Mouse (Mus musculus) liver, embryonic 12.5 days (tissue): ENCODE measurements around the gene 2610002M06Rik. TPM values are rescaled to one million over a fixed set of nuclear protein-coding genes. Genes with fewer than 3 reads are reported as not detected.

Source experiments
- ATAC-seq: fragments of 200-750 bp; cut with Nextera tagmentation; 2 replicates; pipeline ENCODE4 v1.8.0; 2017; ENCODE audit warnings: moderate number of reproducible peaks, mild to moderate bottlenecking, moderate library complexity
- H3K27ac ChIP-seq: fragments of 300-500 bp; sonication (generic); 2 replicates; pipeline ENCODE4 v1.5.1; 2016; ENCODE audit warnings: mild to moderate bottlenecking
- H3K27me3 ChIP-seq: fragments of 300-500 bp; sonication (generic); replicated peaks from 2 replicates; pipeline ENCODE4 v1.6.1; 2016; ENCODE audit warnings: mild to moderate bottlenecking, moderate library complexity
- H3K36me3 ChIP-seq: fragments of 300-500 bp; sonication (generic); 2 replicates; pipeline ENCODE4 v1.6.1; 2016; ENCODE audit warnings: mild to moderate bottlenecking, moderate library complexity
- H3K4me1 ChIP-seq: fragments of 300-500 bp; sonication (generic); 2 replicates; pipeline ENCODE4 v1.6.1; 2016
- H3K4me2 ChIP-seq: fragments of 300-500 bp; sonication (generic); 2 replicates; pipeline ENCODE4 v1.6.1; 2016; ENCODE audit warnings: mild to moderate bottlenecking, moderate library complexity
- H3K4me3 ChIP-seq: fragments of 300-500 bp; sonication (generic); 2 replicates; pipeline ENCODE4 v1.5.1; 2016; ENCODE audit warnings: mild to moderate bottlenecking, moderate library complexity
- H3K9ac ChIP-seq: fragments of 300-500 bp; sonication (generic); 2 replicates; pipeline ENCODE4 v1.6.1; 2016; ENCODE audit warnings: mild to moderate bottlenecking, moderate library complexity
- H3K9me3 ChIP-seq: fragments of 300-500 bp; sonication (generic); replicated peaks from 2 replicates; pipeline ENCODE4 v1.6.1; 2016; ENCODE audit warnings: mild to moderate bottlenecking, moderate library complexity
- WGBS: fragments of 180-500 bp; shearing (Covaris S2); methylation state at CpG from one replicate; pipeline ENCODE4 v1.1.7; 2016; ENCODE audit not compliant: insufficient replicate concordance; 5-methylcytosine and 5-hydroxymethylcytosine counted together
- polyA plus RNA-seq: library from polyadenylated mRNA; unstranded; fragments of >200 nt; fragmentation: Nextera tagmentation; extraction: Ambion mirVana; gene quantifications from 2 replicates; pipeline ENCODE4 v1.2.1, GENCODE M21; 2016

2610002M06Rik gene
- 11.5 and 12.5 TPM in 2 replicates for polyA plus RNA-seq

- no peaks in the 10 kb centered on the region for H3K27me3 ChIP-seq
- peak within 1 kb of the TSS; percentile 56 for H3K27ac ChIP-seq
- no peaks in the 10 kb centered on the region for H3K36me3 ChIP-seq
- peak within 1 kb of the TSS; percentile 69 for H3K4me3 ChIP-seq
- 8% methylated on average over 26 of the region's 28 CpGs for WGBS
- peak within 1 kb of the TSS; percentile 72 for H3K9ac ChIP-seq
- no peaks in the 10 kb centered on the region for H3K4me1 ChIP-seq
- peak; percentile 99 for ATAC-seq
- H3K4me2 ChIP-seq: peak within 1 kb of the TSS; percentile 63
- H3K9me3 ChIP-seq: no peaks in the 10 kb centered on the region
Measured at GRCm38 (mm10) chrX:107816218-107816554, at the start of gene 2610002M06Rik. Gene 2610002M06Rik (minus strand): TSS chrX:107816334.

- Histone ChIP-seq H3K4me1 (no peaks in the 10 kb centered on the region), H3K4me3 (no peak overlapping the region), H3K9ac (no peak overlapping the region), H3K4me2 (no peak overlapping the region), H3K36me3 (no peaks in the 10 kb centered on the region), H3K9me3 (no peaks in the 10 kb centered on the region), H3K27ac (no peak overlapping the region), H3K27me3 (no peaks in the 10 kb centered on the region)
- no peak for ATAC-seq
- 32% methylated on average over 4 of the region's 4 CpGs for WGBS
Measured at GRCm38 (mm10) chrX:107858165-107858564, 42.0 kb upstream of the 2610002M06Rik start.

- no peak for ATAC-seq
- no peak overlapping the region for H3K9ac ChIP-seq
- peak overlapping the region; percentile 63 for H3K4me2 ChIP-seq
- H3K36me3 ChIP-seq: no peaks in the 10 kb centered on the region
- H3K27me3 ChIP-seq: no peaks in the 10 kb centered on the region
- 75% methylated on average over 6 of the region's 6 CpGs for WGBS
- peak overlapping the region; percentile 69 for H3K4me3 ChIP-seq
- H3K9me3 ChIP-seq: no peaks in the 10 kb centered on the region
- H3K4me1 ChIP-seq: no peaks in the 10 kb centered on the region
- no peak overlapping the region for H3K27ac ChIP-seq
Measured at GRCm38 (mm10) chrX:107816726-107817125, 592 bp upstream of the 2610002M06Rik start.

- H3K4me3 ChIP-seq: peak overlapping the region; percentile 69
- H3K9me3 ChIP-seq: no peaks in the 10 kb centered on the region
- 15% methylated on average over 27 of the region's 32 CpGs for WGBS
- H3K9ac ChIP-seq: peak overlapping the region; percentile 72
- H3K27ac ChIP-seq: peak overlapping the region; percentile 56
- H3K36me3 ChIP-seq: no peaks in the 10 kb centered on the region
- H3K4me1 ChIP-seq: no peaks in the 10 kb centered on the region
- peak; percentile 66 for ATAC-seq
- H3K27me3 ChIP-seq: no peaks in the 10 kb centered on the region
- peak overlapping the region; percentile 63 for H3K4me2 ChIP-seq
Measured at GRCm38 (mm10) chrX:107815502-107816217, 474 bp downstream of the 2610002M06Rik start.

GRCm38 (mm10) chrX:107812120-107812519 lies 4.0 kb downstream of the 2610002M06Rik start:
- H3K4me2 ChIP-seq: no peak overlapping the region
- no peaks in the 10 kb centered on the region for H3K4me1 ChIP-seq
- no peak overlapping the region for H3K4me3 ChIP-seq
- H3K27me3 ChIP-seq: no peaks in the 10 kb centered on the region
- no peak overlapping the region for H3K9ac ChIP-seq
- H3K9me3 ChIP-seq: no peaks in the 10 kb centered on the region
- no peak for ATAC-seq
- 0 out of 2 replicates have a peak, but pooled peaks cover 2% of the 10 kb centered on the region for H3K36me3 ChIP-seq
- H3K27ac ChIP-seq: no peak overlapping the region

- peak overlapping the region; percentile 29 for H3K4me2 ChIP-seq
- peak overlapping the region; percentile 56; the same call in 1 of the 2 replicates for H3K27ac ChIP-seq
- peak; percentile 100 for ATAC-seq
Measured at GRCm38 (mm10) chrX:107796919-107797318, 19.2 kb downstream of the 2610002M06Rik start.

GRCm38 (mm10) chrX:107795785-107796184 lies 20.3 kb downstream of the 2610002M06Rik start:
- Histone ChIP-seq H3K27me3 (no peaks in the 10 kb centered on the region), H3K9ac (no peak overlapping the region), H3K4me2 (no peak overlapping the region), H3K4me1 (peaks cover 10% of the 10 kb centered on the region; the same call in 1 of the 2 replicates), H3K27ac (no peak overlapping the region), H3K4me3 (no peak overlapping the region), H3K36me3 (no peaks in the 10 kb centered on the region), H3K9me3 (no peaks in the 10 kb centered on the region)
- WGBS: 41% methylated on average over 1 of the region's 1 CpGs
- ATAC-seq: no peak

More at GRCm38 (mm10) chrX:107796919-107797318, 19.2 kb downstream of the 2610002M06Rik start:
- Histone ChIP-seq H3K9ac (no peak overlapping the region), H3K4me3 (no peak overlapping the region), H3K27me3 (no peaks in the 10 kb centered on the region), H3K4me1 (peaks cover 7% of the 10 kb centered on the region; the same call in 1 of the 2 replicates), H3K36me3 (no peaks in the 10 kb centered on the region), H3K9me3 (no peaks in the 10 kb centered on the region)
- WGBS: 23% methylated on average over 2 of the region's 2 CpGs

- no peak within 1 kb of the TSS for H3K27ac ChIP-seq
- no peaks in the 10 kb centered on the region for H3K9me3 ChIP-seq
- no peak within 1 kb of the TSS for H3K4me2 ChIP-seq
- no peaks in the 10 kb centered on the region for H3K27me3 ChIP-seq
- no peaks in the 10 kb centered on the region for H3K36me3 ChIP-seq
- H3K4me1 ChIP-seq: peaks cover 10% of the 10 kb centered on the region; the same call in 1 of the 2 replicates
- WGBS: 79% methylated on average over 1 of the region's 1 CpGs
- H3K9ac ChIP-seq: no peak within 1 kb of the TSS
- H3K4me3 ChIP-seq: no peak within 1 kb of the TSS
- ATAC-seq: no peak
Measured at GRCm38 (mm10) chrX:107792290-107792689, 23.8 kb downstream of the 2610002M06Rik start, which contains the start of gene Tent5d. Gene Tent5d (plus strand): TSS chrX:107792590.

- Histone ChIP-seq H3K4me3 (no peak overlapping the region), H3K27ac (no peak overlapping the region), H3K4me2 (no peak overlapping the region), H3K36me3 (no peaks in the 10 kb centered on the region), H3K9ac (no peak overlapping the region), H3K27me3 (no peaks in the 10 kb centered on the region), H3K4me1 (peaks cover 9% of the 10 kb centered on the region; the same call in 1 of the 2 replicates), H3K9me3 (no peaks in the 10 kb centered on the region)
- 0 out of 2 replicates have a peak, but pooled peaks have one; percentile 66 for ATAC-seq
- 18% methylated on average over 8 of the region's 8 CpGs for WGBS
Measured at GRCm38 (mm10) chrX:107790750-107791493, 25.2 kb downstream of the 2610002M06Rik start.

- WGBS: 93% methylated on average over 1 of the region's 1 CpGs
- no peak overlapping the region for H3K9ac ChIP-seq
Measured at GRCm38 (mm10) chrX:107790136-107790535, 26.0 kb downstream of the 2610002M06Rik start.

GRCm38 (mm10) chrX:107767896-107768295 lies 48.2 kb downstream of the 2610002M06Rik start:
- no peaks in the 10 kb centered on the region for H3K9me3 ChIP-seq
- no peaks in the 10 kb centered on the region for H3K27me3 ChIP-seq
- ATAC-seq: no peak
- H3K36me3 ChIP-seq: no peaks in the 10 kb centered on the region
- 21% methylated on average over 3 of the region's 3 CpGs for WGBS
- H3K27ac ChIP-seq: no peak overlapping the region
- no peak overlapping the region for H3K4me2 ChIP-seq
- H3K4me1 ChIP-seq: no peaks in the 10 kb centered on the region
- no peak overlapping the region for H3K9ac ChIP-seq
- no peak overlapping the region for H3K4me3 ChIP-seq

More at GRCm38 (mm10) chrX:107790136-107790535, 26.0 kb downstream of the 2610002M06Rik start:
- H3K9me3 ChIP-seq: no peaks in the 10 kb centered on the region
- H3K27ac ChIP-seq: no peak overlapping the region
- peaks cover 3% of the 10 kb centered on the region; the same call in 1 of the 2 replicates for H3K4me1 ChIP-seq
- H3K4me3 ChIP-seq: no peak overlapping the region
- ATAC-seq: no peak
- H3K27me3 ChIP-seq: no peaks in the 10 kb centered on the region
- no peak overlapping the region for H3K4me2 ChIP-seq
- no peaks in the 10 kb centered on the region for H3K36me3 ChIP-seq
